Mouse (Mus musculus) thymus, adult 2 months (tissue): ENCODE results near the gene Tacc3.

ENCODE experiments used
- CTCF ChIP-seq: fragments of 200-500 bp; IDR thresholded peaks from 2 replicates; pipeline ENCODE4 v1.5.1; 2012; ENCODE audit warnings: mild to moderate bottlenecking, control low read depth, low read length, moderate library complexity, borderline replicate concordance; ENCODE audit not compliant: control insufficient read depth, poor library complexity, insufficient read depth; ENCODE audit errors: extremely low read depth
- POLR2A ChIP-seq: fragments of 200-500 bp; IDR thresholded peaks from 2 replicates; pipeline ENCODE4 v1.6.1; 2012; ENCODE audit warnings: mild to moderate bottlenecking, low read length, control low read depth, moderate library complexity; ENCODE audit not compliant: control insufficient read depth, poor library complexity, insufficient read depth; ENCODE audit errors: extremely low read depth

GRCm38 (mm10) chr5:33692393-33692792 lies 34.5 kb downstream of the Tacc3 start:
- no peak for TF ChIP-seq POLR2A
- no peak for TF ChIP-seq CTCF
